ENCODE assay signal across 16 mouse cellular contexts in genomic region chr9:99441647-99442433, GRCm38 (mm10). TPM values are rescaled to one million over a fixed set of nuclear protein-coding genes. Genes with fewer than 3 reads are reported as not detected.
DNase-seq lines count a peak whose midpoint lies in the region; ATAC-seq and TF ChIP-seq lines count a peak whose summit lies in the region.
"Had no signal": no experiment of that assay in that cellular context is flagged by ENCODE, and none has a peak within 500 bp of the region (broad histone marks: within the 10 kb centered on the region; RNA-seq: fewer than 3 reads in every experiment).

No protein-coding gene starts in this region.

- no peak overlapping the region for H3K27ac ChIP-seq in hindbrain, embryonic 13.5 days
- no peak overlapping the region for H3K27ac ChIP-seq in hindbrain, embryonic 11.5 days (ENCODE audit: low read depth, low read length)
- no peak overlapping the region for H3K27ac ChIP-seq in lung, embryonic 15.5 days
- no peak overlapping the region for H3K27ac ChIP-seq in MEL (ENCODE audit: control insufficient read depth, low read depth, low read length)
- H3K27ac ChIP-seq in hindbrain, embryonic 16.5 days (ENCODE audit: low read depth, low read length), result no peak overlapping the region
- H3K27ac ChIP-seq: limb, embryonic 13.5 days had no signal

- peak; percentile 53; the same call in 1 of the 2 replicates for ATAC-seq in hindbrain, embryonic 13.5 days (ENCODE audit: low FRiP score)
- ATAC-seq in hindbrain, embryonic 11.5 days (ENCODE audit: low FRiP score), result no peak; the same call in 1 of the 2 replicates
- ATAC-seq in lung, embryonic 15.5 days (ENCODE audit: borderline replicate concordance, extremely low read depth, low FRiP score, low TSS enrichment), result peak; percentile 41; the same call in 1 of the 2 replicates
- ATAC-seq in hindbrain, embryonic 16.5 days, result peak; percentile 45

- H3K4me2 ChIP-seq in hindbrain, embryonic 13.5 days, result no peak overlapping the region
- no peak overlapping the region for H3K4me2 ChIP-seq in hindbrain, embryonic 11.5 days (replicated peaks; ENCODE audit: low read depth, low read length)
- H3K4me2 ChIP-seq in lung, embryonic 15.5 days, result no peak overlapping the region
- no peak overlapping the region for H3K4me2 ChIP-seq in hindbrain, embryonic 16.5 days (ENCODE audit: low read length)
- H3K4me2 ChIP-seq: limb, embryonic 13.5 days had no signal

- H3K4me3 ChIP-seq in hindbrain, embryonic 13.5 days, result no peak overlapping the region
- no peak overlapping the region for H3K4me3 ChIP-seq in hindbrain, embryonic 11.5 days (ENCODE audit: low read depth, low read length)
- no peak overlapping the region for H3K4me3 ChIP-seq in lung, embryonic 15.5 days
- no peak overlapping the region for H3K4me3 ChIP-seq in MEL (ENCODE audit: control insufficient read depth in 1 of 2, insufficient read depth in 1 of 2, low read depth in 2 of 2, low read length in 2 of 2)
- H3K4me3 ChIP-seq in hindbrain, embryonic 16.5 days (ENCODE audit: low read length), result no peak overlapping the region
- H3K4me3 ChIP-seq: erythroblast, embryonic 14.5 days; limb, embryonic 13.5 days had no signal

- no peak for DNase-seq in hindbrain, embryonic 11.5 days (ENCODE audit: low spot score)
- DNase-seq in lung, postnatal 36 days, result no peak
- DNase-seq in MEL (ENCODE audit: low read depth, low spot score), result no peak
- no peak for DNase-seq in right cerebral cortex, postnatal 14 days
- DNase-seq: adrenal gland, postnatal 25 days; heart, adult 11 months; kidney, postnatal 14 days; lung, postnatal 14 days; thymus, adult 18-20 months had no signal

- no peak for TF ChIP-seq POLR2A in MEL (IDR thresholded peaks at IDR 0.05; ENCODE audit: control insufficient read depth in 1 of 2, insufficient read depth in 1 of 2, low read depth in 1 of 2, low read length in 2 of 2, poor library complexity in 1 of 2)

- no peaks in the 10 kb centered on the region for H3K36me3 ChIP-seq in hindbrain, embryonic 13.5 days
- H3K36me3 ChIP-seq in hindbrain, embryonic 11.5 days (ENCODE audit: control insufficient read depth, insufficient read depth, low read length), result no peaks in the 10 kb centered on the region
- no peaks in the 10 kb centered on the region for H3K36me3 ChIP-seq in lung, embryonic 15.5 days
- H3K36me3 ChIP-seq in MEL (ENCODE audit: control insufficient read depth in 1 of 2, insufficient read depth in 2 of 2, low read length in 2 of 2), result no peaks in the 10 kb centered on the region
- H3K36me3 ChIP-seq in hindbrain, embryonic 16.5 days (ENCODE audit: control insufficient read depth, insufficient read depth, low read length), result no peaks in the 10 kb centered on the region
- H3K36me3 ChIP-seq: limb, embryonic 13.5 days had no signal

- no peak overlapping the region for H3K9ac ChIP-seq in hindbrain, embryonic 13.5 days
- no peak overlapping the region for H3K9ac ChIP-seq in hindbrain, embryonic 11.5 days (ENCODE audit: low read depth, low read length)
- H3K9ac ChIP-seq in lung, embryonic 15.5 days, result no peak overlapping the region
- no peak overlapping the region for H3K9ac ChIP-seq in MEL (ENCODE audit: control insufficient read depth, low read depth, low read length, poor library complexity, severe bottlenecking)
- no peak overlapping the region for H3K9ac ChIP-seq in hindbrain, embryonic 16.5 days (ENCODE audit: low read depth, low read length)
- H3K9ac ChIP-seq: limb, embryonic 13.5 days had no signal

- no peak for TF ChIP-seq EP300 in MEL (IDR thresholded peaks at IDR 0.05; ENCODE audit: low read depth in 1 of 2, low read length in 2 of 2)

- no peaks in the 10 kb centered on the region for H3K9me3 ChIP-seq in hindbrain, embryonic 13.5 days
- H3K9me3 ChIP-seq in hindbrain, embryonic 11.5 days (ENCODE audit: control insufficient read depth, low read length), result no peaks in the 10 kb centered on the region
- H3K9me3 ChIP-seq in lung, embryonic 15.5 days, result no peaks in the 10 kb centered on the region
- H3K9me3 ChIP-seq in MEL (replicated peaks; ENCODE audit: insufficient read depth, low read length), result no peaks in the 10 kb centered on the region
- no peaks in the 10 kb centered on the region for H3K9me3 ChIP-seq in hindbrain, embryonic 16.5 days (ENCODE audit: control insufficient read depth, low read length)
- H3K9me3 ChIP-seq: limb, embryonic 13.5 days had no signal

- 95% methylated on average over 4 of the region's 4 CpGs for WGBS in hindbrain, embryonic 13.5 days
- 89% methylated on average over 4 of the region's 4 CpGs for WGBS in hindbrain, embryonic 11.5 days
- 78% methylated on average over 4 of the region's 4 CpGs for WGBS in lung, embryonic 15.5 days
- 88% methylated on average over 4 of the region's 4 CpGs for WGBS in hindbrain, embryonic 16.5 days

- no peak for TF ChIP-seq CTCF in MEL (IDR thresholded peaks at IDR 0.05 in 2 of 3, conservative IDR thresholded peaks at IDR 0.05 in 1 of 3; ENCODE audit: control insufficient read depth in 1 of 3, insufficient read depth in 1 of 3, low read depth in 2 of 3, low read length in 3 of 3, poor library complexity in 1 of 3, severe bottlenecking in 1 of 3)

- TF ChIP-seq RAD21 in MEL (IDR thresholded peaks at IDR 0.05; ENCODE audit: low read depth, low read length), result no peak

- peaks cover 23% of the 10 kb centered on the region for H3K27me3 ChIP-seq in hindbrain, embryonic 13.5 days
- H3K27me3 ChIP-seq in hindbrain, embryonic 11.5 days (ENCODE audit: control insufficient read depth, insufficient read depth, low read length), result peaks cover 13% of the 10 kb centered on the region
- H3K27me3 ChIP-seq in lung, embryonic 15.5 days, result peaks cover 21% of the 10 kb centered on the region
- H3K27me3 ChIP-seq in MEL (ENCODE audit: control insufficient read depth in 1 of 2, insufficient read depth in 2 of 2, low read length in 2 of 2), result no peaks in the 10 kb centered on the region
- 0 out of 2 replicates have a peak, but pooled peaks cover 2% of the 10 kb centered on the region for H3K27me3 ChIP-seq in hindbrain, embryonic 16.5 days (replicated peaks; ENCODE audit: control insufficient read depth, insufficient read depth, low read length)

- H3K4me1 ChIP-seq in hindbrain, embryonic 13.5 days (replicated peaks), result peaks cover 18% of the 10 kb centered on the region
- H3K4me1 ChIP-seq in hindbrain, embryonic 11.5 days (replicated peaks; ENCODE audit: control insufficient read depth, insufficient read depth, low read length), result no peaks in the 10 kb centered on the region
- peaks cover 9% of the 10 kb centered on the region; the same call in 1 of the 2 replicates for H3K4me1 ChIP-seq in lung, embryonic 15.5 days
- H3K4me1 ChIP-seq in MEL (ENCODE audit: control insufficient read depth in 1 of 2, insufficient read depth in 2 of 2, low read length in 2 of 2), result no peaks in the 10 kb centered on the region
- no peaks in the 10 kb centered on the region for H3K4me1 ChIP-seq in hindbrain, embryonic 16.5 days (ENCODE audit: control insufficient read depth, insufficient read depth, low read depth, low read length)

- no peaks in the 10 kb centered on the region for H3K79me2 ChIP-seq in MEL (ENCODE audit: control insufficient read depth, insufficient read depth, low read length, poor library complexity)

TF ChIP-seq in MEL, 35 proteins besides CTCF, POLR2A, EP300 and RAD21:
- TF ChIP-seq POLR2AphosphoS5 (IDR thresholded peaks at IDR 0.05; ENCODE audit: borderline replicate concordance, low read depth, low read length), result peak; percentile 80; the same call in 1 of the 2 replicates
- TF ChIP-seq ZKSCAN1 (IDR thresholded peaks at IDR 0.05; ENCODE audit: low read depth, low read length), result no peak

RNA-seq across cellular contexts. Expression of gene Mras, which starts 4.7 kb away (rescaled TPM):
- 54.7 and 55.2 TPM in 2 replicates for polyA plus RNA-seq in hindbrain, embryonic 13.5 days (2015; fragmentation: Nextera tagmentation; extraction: Ambion mirVana)
- 20.7 and 22.9 TPM in 2 replicates for polyA plus RNA-seq in hindbrain, embryonic 11.5 days (2014; fragmentation: Nextera tagmentation; extraction: Ambion mirVana)
- polyA plus RNA-seq in lung, embryonic 15.5 days (2015; fragmentation: Nextera tagmentation; extraction: Ambion mirVana), result 12.5 and 13.9 TPM in 2 replicates
- total RNA-seq in MEL (2012; rRNA removed), result not detected in 2 replicates
- under 1 TPM in 1 of 2 experiments, not detected in 1; 0.17 TPM for polyA plus RNA-seq in MEL (2012; ENCODE audit: insufficient read depth in 1 of 2, insufficient read length in 2 of 2, low read depth in 1 of 2, low replicate concordance in 2 of 2, missing spikeins in 1 of 2)
- 53.1 and 53.4 TPM in 2 replicates for polyA plus RNA-seq in hindbrain, embryonic 16.5 days (2015; fragmentation: Nextera tagmentation; extraction: Ambion mirVana)
- polyA plus RNA-seq: erythroblast, embryonic 14.5 days had no signal

RNA-seq across cellular contexts. Expression of gene Nme9, which starts 9.4 kb away (rescaled TPM):
- 0.56 and 0.83 TPM in 2 replicates for polyA plus RNA-seq in hindbrain, embryonic 13.5 days (2015; fragmentation: Nextera tagmentation; extraction: Ambion mirVana)
- 0.90 and 1.4 TPM in 2 replicates for polyA plus RNA-seq in hindbrain, embryonic 11.5 days (2014; fragmentation: Nextera tagmentation; extraction: Ambion mirVana)
- polyA plus RNA-seq in lung, embryonic 15.5 days (2015; fragmentation: Nextera tagmentation; extraction: Ambion mirVana), result 2.0 and 2.6 TPM in 2 replicates
- total RNA-seq in MEL (2012; rRNA removed), result 0.52 and 0.92 TPM in 2 replicates
- polyA plus RNA-seq in MEL (2012; ENCODE audit: insufficient read depth in 1 of 2, insufficient read length in 2 of 2, low read depth in 1 of 2, low replicate concordance in 2 of 2, missing spikeins in 1 of 2), result under 1 TPM in 1 of 2 experiments, not detected in 1; 0.40 TPM
- 0.73 and 1.0 TPM in 2 replicates for polyA plus RNA-seq in hindbrain, embryonic 16.5 days (2015; fragmentation: Nextera tagmentation; extraction: Ambion mirVana)
- total RNA-seq: adrenal gland, postnatal 25 days; gastrocnemius, adult 18-20 months had no signal
- polyA plus RNA-seq: erythroblast, embryonic 14.5 days; intestine, embryonic 14.5 days; limb, embryonic 13.5 days had no signal

Comparison
In these comparisons a context has a peak if more than half of its experiments do, and no peak if none do; other contexts are left out.
1. RNA of gene Mras, which starts 4.7 kb away (polyA plus RNA-seq): 54.7 to 55.2 TPM in hindbrain, embryonic 13.5 days, 53.1 to 53.4 TPM in hindbrain, embryonic 16.5 days, 20.7 to 22.9 TPM in hindbrain, embryonic 11.5 days and 12.5 to 13.9 TPM in lung, embryonic 15.5 days; 0.17 TPM in MEL; every median in the first group is over 10 times any median in the second.